Mouse (Mus musculus): Measurements from ENCODE around the gene Sgcd. TPM values are rescaled to one million over a fixed set of nuclear protein-coding genes. Genes with fewer than 3 reads are reported as not detected.

The Sgcd gene
- polyA plus RNA-seq, 1 experiment from 2014 or later: 4.8 TPM

- Histone ChIP-seq H3K4me2 (ENCODE audit: low read length) (peak overlapping the region; percentile 66), H3K9me3 (ENCODE audit: control insufficient read depth, low read length) (no peaks in the 10 kb centered on the region), H3K9ac (ENCODE audit: low read depth, low read length) (no peak overlapping the region), H3K27ac (ENCODE audit: low read depth, low read length) (no peak overlapping the region), H3K36me3 (ENCODE audit: control insufficient read depth, insufficient read depth, low read length) (no peaks in the 10 kb centered on the region), H3K4me1 (ENCODE audit: control insufficient read depth, insufficient read depth, low read depth, low read length) (peaks cover 4% of the 10 kb centered on the region; the same call in 1 of the 2 replicates), H3K4me3 (ENCODE audit: low read length) (no peak overlapping the region), H3K27me3 (replicated peaks; ENCODE audit: control insufficient read depth, insufficient read depth, low read length) (no peaks in the 10 kb centered on the region)
- WGBS: 39% methylated on average over 4 of the region's 4 CpGs
- no peak for ATAC-seq
Observed at GRCm38 (mm10) chr11:47379630-47379958, 609.2 kb downstream of the Sgcd start.

GRCm38 (mm10) chr11:47378843-47379629, 609.7 kb downstream of the Sgcd start:
- peak overlapping the region; percentile 36 for H3K4me3 ChIP-seq (ENCODE audit: low read length)
- WGBS: 12% methylated on average over 25 of the region's 25 CpGs
- H3K27me3 ChIP-seq (replicated peaks; ENCODE audit: control insufficient read depth, insufficient read depth, low read length): no peaks in the 10 kb centered on the region
- no peak overlapping the region for H3K27ac ChIP-seq (ENCODE audit: low read depth, low read length)
- H3K4me1 ChIP-seq (ENCODE audit: control insufficient read depth, insufficient read depth, low read depth, low read length): peaks cover 4% of the 10 kb centered on the region; the same call in 1 of the 2 replicates
- no peaks in the 10 kb centered on the region for H3K9me3 ChIP-seq (ENCODE audit: control insufficient read depth, low read length)
- ATAC-seq: peak; percentile 88
- peak overlapping the region; percentile 58 for H3K9ac ChIP-seq (ENCODE audit: low read depth, low read length)
- peak overlapping the region; percentile 66 for H3K4me2 ChIP-seq (ENCODE audit: low read length)
- H3K36me3 ChIP-seq (ENCODE audit: control insufficient read depth, insufficient read depth, low read length): no peaks in the 10 kb centered on the region

- WGBS: 60% methylated on average over 6 of the region's 6 CpGs
- no peak overlapping the region for H3K4me2 ChIP-seq (ENCODE audit: low read length)
- no peak overlapping the region for H3K9ac ChIP-seq (ENCODE audit: low read depth, low read length)
- H3K27me3 ChIP-seq (replicated peaks; ENCODE audit: control insufficient read depth, insufficient read depth, low read length): no peaks in the 10 kb centered on the region
- H3K4me1 ChIP-seq (ENCODE audit: control insufficient read depth, insufficient read depth, low read depth, low read length): peaks cover 4% of the 10 kb centered on the region; the same call in 1 of the 2 replicates
- H3K27ac ChIP-seq (ENCODE audit: low read depth, low read length): no peak overlapping the region
- H3K9me3 ChIP-seq (ENCODE audit: control insufficient read depth, low read length): no peaks in the 10 kb centered on the region
- H3K4me3 ChIP-seq (ENCODE audit: low read length): no peak overlapping the region
- ATAC-seq: no peak
- no peaks in the 10 kb centered on the region for H3K36me3 ChIP-seq (ENCODE audit: control insufficient read depth, insufficient read depth, low read length)
Observed at GRCm38 (mm10) chr11:47377421-47377820, 611.3 kb downstream of the Sgcd start.

GRCm38 (mm10) chr11:47376915-47377314, 611.9 kb downstream of the Sgcd start:
- Histone ChIP-seq H3K4me2 (ENCODE audit: low read length) (no peak overlapping the region), H3K9me3 (ENCODE audit: control insufficient read depth, low read length) (no peaks in the 10 kb centered on the region), H3K4me3 (ENCODE audit: low read length) (no peak overlapping the region), H3K27me3 (replicated peaks; ENCODE audit: control insufficient read depth, insufficient read depth, low read length) (no peaks in the 10 kb centered on the region), H3K9ac (ENCODE audit: low read depth, low read length) (no peak overlapping the region), H3K27ac (ENCODE audit: low read depth, low read length) (no peak overlapping the region), H3K36me3 (ENCODE audit: control insufficient read depth, insufficient read depth, low read length) (no peaks in the 10 kb centered on the region), H3K4me1 (ENCODE audit: control insufficient read depth, insufficient read depth, low read depth, low read length) (peaks cover 4% of the 10 kb centered on the region; the same call in 1 of the 2 replicates)
- 69% methylated on average over 1 of the region's 1 CpGs for WGBS
- no peak for ATAC-seq

GRCm38 (mm10) chr11:47371616-47372015, 617.2 kb downstream of the Sgcd start:
- H3K27me3 ChIP-seq (replicated peaks; ENCODE audit: control insufficient read depth, insufficient read depth, low read length): no peaks in the 10 kb centered on the region
- no peaks in the 10 kb centered on the region for H3K36me3 ChIP-seq (ENCODE audit: control insufficient read depth, insufficient read depth, low read length)
- no peaks in the 10 kb centered on the region for H3K9me3 ChIP-seq (ENCODE audit: control insufficient read depth, low read length)
- H3K9ac ChIP-seq (ENCODE audit: low read depth, low read length): no peak overlapping the region
- ATAC-seq: no peak
- H3K4me1 ChIP-seq (ENCODE audit: control insufficient read depth, insufficient read depth, low read depth, low read length): no peaks in the 10 kb centered on the region
- no peak overlapping the region for H3K4me2 ChIP-seq (ENCODE audit: low read length)
- H3K4me3 ChIP-seq (ENCODE audit: low read length): no peak overlapping the region
- no peak overlapping the region for H3K27ac ChIP-seq (ENCODE audit: low read depth, low read length)
- 84% methylated on average over 2 of the region's 2 CpGs for WGBS

GRCm38 (mm10) chr11:47351585-47351984, 637.2 kb downstream of the Sgcd start:
- H3K9me3 ChIP-seq (ENCODE audit: control insufficient read depth, low read length): no peaks in the 10 kb centered on the region
- no peak overlapping the region for H3K4me3 ChIP-seq (ENCODE audit: low read length)
- 74% methylated on average over 2 of the region's 2 CpGs for WGBS
- H3K27ac ChIP-seq (ENCODE audit: low read depth, low read length): no peak overlapping the region
- H3K27me3 ChIP-seq (replicated peaks; ENCODE audit: control insufficient read depth, insufficient read depth, low read length): no peaks in the 10 kb centered on the region
- no peak overlapping the region for H3K9ac ChIP-seq (ENCODE audit: low read depth, low read length)
- no peaks in the 10 kb centered on the region for H3K36me3 ChIP-seq (ENCODE audit: control insufficient read depth, insufficient read depth, low read length)
- no peak for ATAC-seq
- no peaks in the 10 kb centered on the region for H3K4me1 ChIP-seq (ENCODE audit: control insufficient read depth, insufficient read depth, low read depth, low read length)
- no peak overlapping the region for H3K4me2 ChIP-seq (ENCODE audit: low read length)

- Histone ChIP-seq H3K9ac (ENCODE audit: low read depth, low read length) (no peak overlapping the region), H3K4me1 (ENCODE audit: control insufficient read depth, insufficient read depth, low read depth, low read length) (no peaks in the 10 kb centered on the region), H3K27ac (ENCODE audit: low read depth, low read length) (no peak overlapping the region), H3K36me3 (ENCODE audit: control insufficient read depth, insufficient read depth, low read length) (no peaks in the 10 kb centered on the region), H3K4me3 (ENCODE audit: low read length) (no peak overlapping the region), H3K4me2 (ENCODE audit: low read length) (no peak overlapping the region), H3K9me3 (ENCODE audit: control insufficient read depth, low read length) (no peaks in the 10 kb centered on the region), H3K27me3 (replicated peaks; ENCODE audit: control insufficient read depth, insufficient read depth, low read length) (no peaks in the 10 kb centered on the region)
- ATAC-seq: no peak
- WGBS: 41% methylated on average over 2 of the region's 2 CpGs
Observed at GRCm38 (mm10) chr11:47343486-47343885, 645.3 kb downstream of the Sgcd start.

- H3K4me1 ChIP-seq (ENCODE audit: control insufficient read depth, insufficient read depth, low read depth, low read length): no peaks in the 10 kb centered on the region
- no peak overlapping the region for H3K4me2 ChIP-seq (ENCODE audit: low read length)
- no peak overlapping the region for H3K9ac ChIP-seq (ENCODE audit: low read depth, low read length)
- H3K4me3 ChIP-seq (ENCODE audit: low read length): no peak overlapping the region
- H3K27ac ChIP-seq (ENCODE audit: low read depth, low read length): no peak overlapping the region
- no peaks in the 10 kb centered on the region for H3K36me3 ChIP-seq (ENCODE audit: control insufficient read depth, insufficient read depth, low read length)
- no peak for ATAC-seq
- 93% methylated on average over 2 of the region's 2 CpGs for WGBS
- H3K9me3 ChIP-seq (ENCODE audit: control insufficient read depth, low read length): no peaks in the 10 kb centered on the region
- no peaks in the 10 kb centered on the region for H3K27me3 ChIP-seq (replicated peaks; ENCODE audit: control insufficient read depth, insufficient read depth, low read length)
Observed at GRCm38 (mm10) chr11:47333702-47334101, 655.1 kb downstream of the Sgcd start.

GRCm38 (mm10) chr11:47305579-47305978, 683.2 kb downstream of the Sgcd start:
- Histone ChIP-seq H3K4me2 (ENCODE audit: low read length) (no peak overlapping the region), H3K36me3 (ENCODE audit: control insufficient read depth, insufficient read depth, low read length) (no peaks in the 10 kb centered on the region), H3K9ac (ENCODE audit: low read depth, low read length) (no peak overlapping the region), H3K9me3 (ENCODE audit: control insufficient read depth, low read length) (no peaks in the 10 kb centered on the region), H3K4me3 (ENCODE audit: low read length) (no peak overlapping the region), H3K27me3 (replicated peaks; ENCODE audit: control insufficient read depth, insufficient read depth, low read length) (no peaks in the 10 kb centered on the region), H3K4me1 (ENCODE audit: control insufficient read depth, insufficient read depth, low read depth, low read length) (no peaks in the 10 kb centered on the region), H3K27ac (ENCODE audit: low read depth, low read length) (no peak overlapping the region)
- no peak for ATAC-seq
